Mouse (Mus musculus): ENCODE measurements around the gene 1700003E16Rik. TPM values are rescaled to one million over a fixed set of nuclear protein-coding genes. Genes with fewer than 3 reads are reported as not detected.

1700003E16Rik gene
- total and polyA plus RNA-seq, 2 experiments from 2014 or later, result 10.2 to 12.7 TPM

DNA sequence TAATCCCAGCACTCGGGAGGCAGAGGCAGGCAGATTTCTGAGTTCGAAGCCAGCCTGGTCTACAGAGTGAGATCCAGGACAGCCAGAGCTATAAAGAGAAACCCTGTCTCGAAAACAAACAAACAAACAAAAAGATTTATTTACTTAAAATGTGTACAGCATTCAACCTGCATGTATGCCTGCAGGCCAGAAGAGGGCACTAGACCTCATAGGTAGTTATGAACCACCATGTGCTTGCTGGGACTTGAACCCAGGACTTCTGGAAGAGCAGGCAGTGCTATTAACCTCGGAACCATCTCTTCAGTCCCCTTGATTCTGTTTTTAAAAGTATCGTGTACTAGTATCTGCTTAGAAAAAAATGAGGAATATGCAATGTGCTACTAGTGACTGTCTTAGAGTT, 28.8 kb upstream of the 1700003E16Rik start:
- Histone ChIP-seq H3K27me3 (ENCODE audit: insufficient read depth, low read length) (no peaks in the 10 kb centered on the region), H3K27ac (no peak overlapping the region), H3K4me3 (ENCODE audit: low read length) (no peak overlapping the region), H3K9ac (replicated peaks; ENCODE audit: low read length) (no peak overlapping the region), H3K4me1 (ENCODE audit: insufficient read depth, low read length) (peaks cover 7% of the 10 kb centered on the region), H3K9me3 (ENCODE audit: low read length) (no peaks in the 10 kb centered on the region), H3K4me2 (ENCODE audit: low read depth, low read length) (no peak overlapping the region), H3K36me3 (ENCODE audit: insufficient read depth, low read length) (no peaks in the 10 kb centered on the region)
- WGBS, result 96% methylated on average over 5 of the region's 5 CpGs
- ATAC-seq (no peak), DNase-seq (ENCODE audit: low spot score) (no peak)
- 0 out of 2 replicates have a peak, but pooled peaks have one; percentile 6 for TF ChIP-seq CTCF (IDR thresholded peaks at IDR 0.05; ENCODE audit: low read depth)

DNA sequence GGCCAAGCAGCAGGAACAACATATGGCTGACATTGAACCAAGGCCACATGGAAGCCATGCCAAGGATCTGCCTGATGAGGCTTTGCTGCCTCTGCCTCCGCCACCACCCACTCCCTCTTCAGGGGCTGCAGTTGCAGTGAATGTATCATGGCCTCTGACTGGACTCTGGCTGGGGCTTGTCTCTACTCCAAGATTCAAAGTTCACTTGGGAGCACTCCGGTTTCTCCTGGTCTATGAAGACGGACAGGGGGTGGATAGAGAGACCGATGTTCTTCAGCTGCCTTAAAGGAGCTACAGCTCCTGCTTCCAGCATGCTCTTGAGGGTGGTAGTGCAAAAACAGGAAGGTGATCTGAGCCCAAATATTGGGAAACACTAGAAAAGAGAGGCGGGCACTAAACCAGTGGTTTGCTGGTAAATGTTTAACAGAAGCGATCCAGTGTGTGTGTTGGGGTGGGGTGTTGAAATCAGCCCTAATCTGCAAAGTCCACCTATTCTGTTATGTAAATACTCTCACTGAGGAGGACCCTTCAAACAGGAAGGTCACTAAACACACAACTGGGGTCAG, 24.7 kb upstream of the 1700003E16Rik start:
- ATAC-seq (no peak), DNase-seq (ENCODE audit: low spot score) (no peak)
- Histone ChIP-seq H3K4me1 (ENCODE audit: insufficient read depth, low read length) (0 out of 2 replicates have a peak, but pooled peaks cover 6% of the 10 kb centered on the region), H3K9me3 (ENCODE audit: low read length) (no peaks in the 10 kb centered on the region), H3K27ac (no peak overlapping the region), H3K4me2 (ENCODE audit: low read depth, low read length) (no peak overlapping the region), H3K27me3 (ENCODE audit: insufficient read depth, low read length) (no peaks in the 10 kb centered on the region), H3K9ac (replicated peaks; ENCODE audit: low read length) (no peak overlapping the region), H3K36me3 (ENCODE audit: insufficient read depth, low read length) (no peaks in the 10 kb centered on the region), H3K4me3 (ENCODE audit: low read length) (no peak overlapping the region)
- TF ChIP-seq CTCF (IDR thresholded peaks at IDR 0.05; ENCODE audit: low read depth), result no peak
- 69% methylated on average over 6 of the region's 6 CpGs for WGBS

DNA sequence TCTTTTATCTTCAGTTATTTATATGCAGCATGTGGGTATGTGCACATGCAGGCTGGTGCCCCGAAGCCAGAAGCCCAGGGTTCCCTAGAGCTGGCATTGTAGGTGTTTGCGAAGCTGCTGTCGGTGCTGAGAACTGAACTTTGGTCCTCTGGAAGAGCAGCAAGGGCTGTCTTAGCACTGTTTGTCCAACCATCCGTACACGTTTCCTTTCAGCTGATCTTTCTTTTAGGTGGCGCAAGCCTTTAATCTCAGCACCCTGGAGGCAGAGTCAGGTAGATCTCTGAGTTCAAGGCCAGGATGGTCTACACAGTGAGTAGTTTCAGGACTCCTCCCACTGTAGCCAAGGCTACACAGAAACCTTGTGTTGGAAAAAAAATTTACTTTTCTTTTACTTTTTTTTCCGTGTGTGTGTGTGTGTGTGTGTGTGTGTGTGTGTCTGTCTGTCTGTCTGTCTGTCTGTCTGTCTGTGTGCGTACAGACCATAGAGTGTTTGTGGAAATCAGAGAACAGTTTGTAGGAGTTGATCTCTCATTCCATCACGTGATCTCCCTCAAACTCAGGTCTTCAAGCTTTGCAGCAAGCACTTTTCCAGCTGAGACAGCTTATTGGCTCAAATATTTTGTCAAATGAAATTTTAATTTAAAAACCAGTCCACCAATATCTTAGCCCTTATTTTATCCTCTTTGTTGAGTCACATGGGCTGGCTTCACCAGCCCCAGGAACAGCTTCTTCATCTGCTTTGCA, 23.9 kb upstream of the 1700003E16Rik start:
- DNase-seq (ENCODE audit: low spot score) (no peak), ATAC-seq (no peak)
- H3K9ac ChIP-seq (replicated peaks; ENCODE audit: low read length), result no peak overlapping the region
- no peak overlapping the region for H3K4me2 ChIP-seq (ENCODE audit: low read depth, low read length)
- no peak for TF ChIP-seq CTCF (IDR thresholded peaks at IDR 0.05; ENCODE audit: low read depth)
- no peaks in the 10 kb centered on the region for H3K9me3 ChIP-seq (ENCODE audit: low read length)
- WGBS, result 85% methylated on average over 9 of the region's 9 CpGs
- H3K4me1 ChIP-seq (ENCODE audit: insufficient read depth, low read length), result 0 out of 2 replicates have a peak, but pooled peaks cover 6% of the 10 kb centered on the region
- no peaks in the 10 kb centered on the region for H3K27me3 ChIP-seq (ENCODE audit: insufficient read depth, low read length)
- no peaks in the 10 kb centered on the region for H3K36me3 ChIP-seq (ENCODE audit: insufficient read depth, low read length)
- no peak overlapping the region for H3K27ac ChIP-seq
- H3K4me3 ChIP-seq (ENCODE audit: low read length), result no peak overlapping the region

DNA sequence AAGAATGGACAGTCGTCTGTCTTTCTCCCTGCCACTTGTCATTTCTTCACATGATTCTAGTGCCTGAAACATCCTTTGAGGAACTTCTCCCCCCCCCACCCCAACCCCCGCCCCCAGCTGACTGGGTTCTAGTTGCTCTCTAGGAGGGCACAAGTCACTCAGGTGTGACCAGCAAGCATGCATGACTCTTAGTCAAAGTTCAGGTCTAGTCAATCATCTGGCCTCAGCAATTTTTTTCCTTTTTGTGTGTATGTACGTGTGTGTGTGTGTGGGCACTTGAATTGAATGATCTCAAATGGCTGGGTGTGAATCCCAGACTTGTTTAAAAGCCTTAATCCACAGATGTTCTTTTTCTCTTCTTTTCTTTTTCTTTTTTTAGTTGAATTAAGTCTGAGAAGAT, 22.0 kb upstream of the 1700003E16Rik start:
- no peak for DNase-seq (ENCODE audit: low spot score)
- Histone ChIP-seq H3K9me3 (ENCODE audit: low read length) (no peaks in the 10 kb centered on the region), H3K4me2 (ENCODE audit: low read depth, low read length) (no peak overlapping the region), H3K27me3 (ENCODE audit: insufficient read depth, low read length) (no peaks in the 10 kb centered on the region), H3K36me3 (ENCODE audit: insufficient read depth, low read length) (no peaks in the 10 kb centered on the region), H3K4me1 (ENCODE audit: insufficient read depth, low read length) (0 out of 2 replicates have a peak, but pooled peaks cover 8% of the 10 kb centered on the region), H3K27ac (no peak overlapping the region), H3K4me3 (ENCODE audit: low read length) (no peak overlapping the region), H3K9ac (replicated peaks; ENCODE audit: low read length) (no peak overlapping the region)
- 72% methylated on average over 3 of the region's 3 CpGs for WGBS
- ATAC-seq, result no peak
- no peak for TF ChIP-seq CTCF (IDR thresholded peaks at IDR 0.05; ENCODE audit: low read depth)

DNA sequence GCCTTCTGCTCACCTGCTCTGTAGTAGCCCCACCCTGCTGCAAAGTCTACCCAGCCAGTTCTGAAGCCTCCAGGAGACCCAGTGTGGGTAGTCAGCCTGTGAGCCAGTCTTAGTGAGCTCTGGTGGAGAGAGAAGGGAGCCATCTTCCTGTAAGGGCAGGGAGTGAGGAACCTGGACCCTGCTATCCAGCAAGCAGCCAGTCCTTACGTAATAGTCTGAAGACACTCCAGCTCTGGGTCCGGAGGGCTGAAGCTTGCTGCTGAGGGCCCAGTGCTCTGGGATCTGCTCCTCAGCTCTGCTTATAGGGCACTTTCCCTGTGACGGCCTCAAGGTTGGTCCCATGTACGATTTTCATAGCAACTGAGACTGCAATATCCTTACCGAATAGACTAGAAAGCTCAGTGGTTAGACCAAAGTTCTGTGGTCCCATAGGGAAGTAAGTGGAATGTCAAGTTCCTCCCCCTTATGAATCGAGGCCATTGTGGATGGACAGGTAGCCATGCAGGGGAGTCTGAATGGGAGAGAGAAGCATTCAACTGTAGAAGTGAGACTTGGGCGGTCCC, 21.2 kb upstream of the 1700003E16Rik start, which contains the start of gene Rtkn:
Rtkn (plus strand) TSS at position 513 of the 563 bp plus-strand sequence.
- TF ChIP-seq CTCF (IDR thresholded peaks at IDR 0.05; ENCODE audit: low read depth), result no peak
- WGBS, result 61% methylated on average over 7 of the region's 7 CpGs
- H3K4me1 ChIP-seq (ENCODE audit: insufficient read depth, low read length), result 0 out of 2 replicates have a peak, but pooled peaks cover 8% of the 10 kb centered on the region
- H3K27me3 ChIP-seq (ENCODE audit: insufficient read depth, low read length), result no peaks in the 10 kb centered on the region
- ATAC-seq (no peak), DNase-seq (ENCODE audit: low spot score) (no peak)
- no peaks in the 10 kb centered on the region for H3K36me3 ChIP-seq (ENCODE audit: insufficient read depth, low read length)
- no peaks in the 10 kb centered on the region for H3K9me3 ChIP-seq (ENCODE audit: low read length)
- H3K27ac ChIP-seq, result peak within 1 kb of the TSS; percentile 89; the same call in 1 of the 2 replicates
- H3K4me2 ChIP-seq (ENCODE audit: low read depth, low read length), result peak within 1 kb of the TSS; percentile 55
- H3K4me3 ChIP-seq (ENCODE audit: low read length), result peak within 1 kb of the TSS; percentile 21
- H3K9ac ChIP-seq (replicated peaks; ENCODE audit: low read length), result no peak within 1 kb of the TSS; the same call in 1 of the 2 replicates

DNA sequence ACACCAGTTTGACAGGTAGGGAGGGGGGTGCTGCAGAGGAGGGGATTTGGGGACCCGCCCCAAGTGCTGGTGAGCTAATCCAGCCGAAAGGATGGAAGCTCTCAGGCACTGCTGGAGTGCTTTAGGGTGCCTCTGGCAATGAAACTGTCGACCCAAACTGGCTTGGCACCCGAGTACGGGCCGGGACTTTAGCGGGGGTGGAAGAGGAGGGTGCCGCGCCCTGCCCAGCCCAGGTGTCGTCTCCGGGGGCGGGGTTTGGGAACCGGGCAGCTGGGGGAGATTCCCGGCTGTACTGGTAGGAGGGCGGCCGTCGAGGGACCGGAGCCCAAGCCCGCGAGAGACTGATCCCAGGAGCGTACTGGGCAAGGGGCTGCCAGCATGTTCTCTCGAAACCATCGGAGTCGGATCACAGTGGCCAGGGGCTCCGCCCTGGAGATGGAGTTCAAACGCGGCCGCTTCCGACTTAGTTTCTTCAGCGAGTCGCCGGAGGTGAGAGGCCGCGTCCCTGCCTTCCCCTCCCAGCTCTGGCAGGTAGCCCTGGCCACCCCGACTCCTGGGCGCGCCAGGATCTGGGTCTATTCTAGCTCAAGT, 20.5 kb upstream of the 1700003E16Rik start:
- ATAC-seq, result no peak
- H3K36me3 ChIP-seq (ENCODE audit: insufficient read depth, low read length), result no peaks in the 10 kb centered on the region
- H3K4me2 ChIP-seq (ENCODE audit: low read depth, low read length), result peak overlapping the region; percentile 55
- no peak for DNase-seq (ENCODE audit: low spot score)
- H3K27me3 ChIP-seq (ENCODE audit: insufficient read depth, low read length), result no peaks in the 10 kb centered on the region
- H3K9me3 ChIP-seq (ENCODE audit: low read length), result no peaks in the 10 kb centered on the region
- no peak overlapping the region for H3K9ac ChIP-seq (replicated peaks; ENCODE audit: low read length)
- H3K4me1 ChIP-seq (ENCODE audit: insufficient read depth, low read length), result 0 out of 2 replicates have a peak, but pooled peaks cover 8% of the 10 kb centered on the region
- TF ChIP-seq CTCF (IDR thresholded peaks at IDR 0.05; ENCODE audit: low read depth), result no peak
- 0 out of 2 replicates have a peak overlapping the region, but pooled peaks have one; percentile 89 for H3K27ac ChIP-seq
- peak overlapping the region; percentile 21 for H3K4me3 ChIP-seq (ENCODE audit: low read length)
- WGBS, result 8% methylated on average over 37 of the region's 37 CpGs
